Mouse (Mus musculus) liver, postnatal 0 days (tissue): Measurements from ENCODE around the gene Slc25a30. TPM values are rescaled to one million over a fixed set of nuclear protein-coding genes. Genes with fewer than 3 reads are reported as not detected.
"Not testable (repeated sequence)": the region's sequence is repeated elsewhere in the genome, so short reads cannot be mapped to it uniquely, and the experiment has no call there.

Experiments used
- ATAC-seq: fragments of 200-750 bp; cut with Nextera tagmentation; 2 replicates; pipeline ENCODE4 v1.8.0; 2017; ENCODE audit warnings: mild to moderate bottlenecking, moderate library complexity
- DNase-seq: peaks from one replicate; pipeline ENCODE4 v3.0.0-alpha.2; 2016
- H3K27ac ChIP-seq: fragments of 300-500 bp; sonication (generic); 2 replicates; pipeline ENCODE4 v1.5.1; 2014; ENCODE audit warnings: antibody characterized with exemption, moderate library complexity, mild to moderate bottlenecking, low read depth
- H3K27me3 ChIP-seq: fragments of 300-500 bp; sonication (generic); 2 replicates; pipeline ENCODE4 v1.6.1; 2014; ENCODE audit warnings: low read length, control low read depth, mixed read lengths; ENCODE audit not compliant: insufficient read depth
- H3K36me3 ChIP-seq: fragments of 300-500 bp; sonication (generic); replicated peaks from 2 replicates; pipeline ENCODE4 v1.6.1; 2014; ENCODE audit warnings: mild to moderate bottlenecking, control low read depth, low read length, moderate library complexity, mixed read lengths; ENCODE audit not compliant: insufficient read depth
- H3K4me1 ChIP-seq: fragments of 300-500 bp; sonication (generic); 2 replicates; pipeline ENCODE4 v1.6.1; 2014; ENCODE audit warnings: antibody characterized with exemption, mild to moderate bottlenecking, control low read depth; ENCODE audit not compliant: insufficient read depth
- H3K4me2 ChIP-seq: fragments of 300-500 bp; sonication (generic); 2 replicates; pipeline ENCODE4 v1.6.1; 2014; ENCODE audit warnings: low read depth, mild to moderate bottlenecking, low read length, moderate library complexity, mixed read lengths
- H3K4me3 ChIP-seq: fragments of 300-500 bp; sonication (generic); 2 replicates; pipeline ENCODE4 v1.5.1; 2014; ENCODE audit warnings: low read depth, low read length
- H3K9ac ChIP-seq: fragments of 300-500 bp; sonication (generic); replicated peaks from 2 replicates; pipeline ENCODE4 v1.6.1; 2014; ENCODE audit warnings: mild to moderate bottlenecking, moderate library complexity
- H3K9me3 ChIP-seq: fragments of 300-500 bp; sonication (generic); 2 replicates; pipeline ENCODE4 v1.6.1; 2016; ENCODE audit warnings: mild to moderate bottlenecking, control low read depth, low read length, mixed read lengths
- CTCF ChIP-seq: sonication (generic); IDR thresholded peaks from 2 replicates; pipeline ENCODE4 v1.5.1; 2016; ENCODE audit warnings: antibody characterized with exemption, low read depth
- EP300 ChIP-seq: IDR thresholded peaks from 2 replicates; pipeline ENCODE4 v1.6.1; 2016; ENCODE audit warnings: antibody characterized with exemption, low read depth, mild to moderate bottlenecking
- WGBS: fragments of 180-500 bp; shearing (Covaris S2); extraction: QIAGEN DNeasy Blood & Tissue Kit; methylation state at CpG from one replicate; pipeline ENCODE4 v1.1.7; 2014; ENCODE audit not compliant: insufficient replicate concordance; 5-methylcytosine and 5-hydroxymethylcytosine counted together
- polyA plus RNA-seq: library from polyadenylated mRNA; unstranded; fragments of >200 nt; fragmentation: Nextera tagmentation; extraction: Ambion mirVana; gene quantifications from 2 replicates; pipeline ENCODE4 v1.2.1, GENCODE M21; 2015

Gene Slc25a30
- polyA plus RNA-seq, 1 experiment from 2014 or later, result 13.6 TPM

DNA sequence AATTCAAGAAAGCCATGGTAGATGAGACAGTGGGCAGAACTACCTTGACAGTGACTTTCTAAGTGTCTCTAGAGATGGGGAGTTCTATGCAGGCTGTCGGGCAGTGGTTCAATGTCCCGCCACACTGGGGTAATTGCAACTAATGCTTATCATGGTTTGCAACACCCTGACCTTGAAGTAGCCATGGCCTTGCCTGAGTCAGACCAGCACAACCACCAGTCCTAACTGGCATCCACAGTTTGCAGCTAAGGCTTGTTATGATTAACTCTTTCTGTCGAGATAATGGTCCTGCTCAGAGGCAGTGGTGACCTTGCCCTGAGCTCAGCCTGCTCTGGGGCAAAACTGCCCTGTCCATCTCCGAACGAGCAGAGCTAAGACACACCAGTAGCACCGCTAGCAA, 2.5 kb upstream of the Slc25a30 start:
- Histone ChIP-seq H3K4me1 (peaks cover 26% of the 10 kb centered on the region), H3K9me3 (no peaks in the 10 kb centered on the region), H3K27ac (no peak overlapping the region), H3K4me2 (no peak overlapping the region), H3K9ac (no peak overlapping the region), H3K36me3 (no peaks in the 10 kb centered on the region), H3K4me3 (no peak overlapping the region), H3K27me3 (no peaks in the 10 kb centered on the region)
- 76% methylated on average over 6 of the region's 6 CpGs for WGBS
- TF ChIP-seq CTCF (no peak), EP300 (no peak)
- DNase-seq (no peak), ATAC-seq (no peak)

DNA sequence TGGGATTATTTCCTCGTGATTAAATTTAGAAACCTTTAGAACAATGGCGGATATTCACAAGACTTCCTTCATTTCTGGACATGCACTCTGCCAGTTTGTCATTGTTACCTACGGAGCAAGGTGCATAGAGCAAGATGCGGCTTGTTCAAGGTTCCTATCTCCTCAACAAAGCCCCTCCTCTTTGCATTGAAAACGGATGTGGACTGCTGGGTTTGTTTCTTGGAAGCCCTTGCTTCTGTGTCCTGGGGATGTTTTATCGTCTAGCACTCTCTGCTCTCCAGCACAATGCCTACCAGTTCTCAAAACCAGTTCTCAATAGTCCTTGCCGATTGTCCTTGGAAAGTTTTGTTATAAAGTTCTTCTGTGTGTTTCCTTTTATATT, 948 bp upstream of the Slc25a30 start:
- H3K36me3 ChIP-seq, result no peaks in the 10 kb centered on the region
- H3K4me3 ChIP-seq, result peak overlapping the region; percentile 94
- ATAC-seq, result no peak
- DNase-seq, result no peak
- H3K4me1 ChIP-seq, result peaks cover 18% of the 10 kb centered on the region
- H3K27ac ChIP-seq, result no peak overlapping the region
- no peak overlapping the region for H3K9ac ChIP-seq
- no peaks in the 10 kb centered on the region for H3K27me3 ChIP-seq
- no peaks in the 10 kb centered on the region for H3K9me3 ChIP-seq
- WGBS, result 28% methylated on average over 7 of the region's 7 CpGs
- peak overlapping the region; percentile 77 for H3K4me2 ChIP-seq
- TF ChIP-seq EP300, result no peak
- no peak for TF ChIP-seq CTCF

GRCm38 (mm10) chr14:75786424-75786867, 391 bp downstream of the Slc25a30 start:
- Histone ChIP-seq H3K9ac (peak overlapping the region; percentile 83), H3K36me3 (no peaks in the 10 kb centered on the region), H3K4me2 (peak overlapping the region; percentile 77), H3K4me3 (peak overlapping the region; percentile 94), H3K27me3 (no peaks in the 10 kb centered on the region), H3K9me3 (no peaks in the 10 kb centered on the region), H3K27ac (peak overlapping the region; percentile 86), H3K4me1 (peaks cover 18% of the 10 kb centered on the region)
- DNase-seq (no peak), ATAC-seq (peak; percentile 67)
- TF ChIP-seq CTCF (no peak; the same call in 1 of the 2 replicates), EP300 (no peak)
- under 1% methylated on average over 31 of the region's 31 CpGs for WGBS

DNA sequence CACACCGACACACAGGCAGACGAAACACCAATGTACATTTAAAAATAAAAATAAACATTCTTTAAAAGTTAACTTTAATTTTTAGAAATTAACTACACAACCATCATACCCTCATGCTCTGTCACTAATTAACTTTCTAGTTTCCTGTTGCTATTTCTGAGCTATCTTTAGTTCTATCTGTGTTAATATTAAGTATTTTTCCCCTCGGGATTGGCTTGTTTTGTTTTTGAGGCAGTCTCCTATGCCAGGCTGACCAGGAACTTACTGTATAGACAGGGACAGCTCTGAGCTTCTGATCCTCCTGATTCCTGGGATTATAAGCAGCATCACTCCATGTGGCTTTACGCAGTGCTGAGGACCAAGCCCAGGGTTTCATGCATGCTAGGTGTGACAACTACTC, 6.9 kb downstream of the Slc25a30 start:
- H3K4me1 ChIP-seq, result no peaks in the 10 kb centered on the region
- no peak for ATAC-seq
- H3K4me3 ChIP-seq, result no peak overlapping the region
- no peaks in the 10 kb centered on the region for H3K36me3 ChIP-seq
- no peak overlapping the region for H3K9ac ChIP-seq
- no peak overlapping the region for H3K4me2 ChIP-seq
- DNase-seq, result no peak
- no peaks in the 10 kb centered on the region for H3K27me3 ChIP-seq
- TF ChIP-seq CTCF (no peak), EP300 (no peak)
- H3K9me3 ChIP-seq, result no peaks in the 10 kb centered on the region
- H3K27ac ChIP-seq, result no peak overlapping the region
- WGBS, result 86% methylated on average over 4 of the region's 4 CpGs

GRCm38 (mm10) chr14:75776637-75777036, 10.2 kb downstream of the Slc25a30 start:
- Histone ChIP-seq H3K4me1 (peaks cover 6% of the 10 kb centered on the region), H3K9ac (no peak overlapping the region), H3K4me2 (no peak overlapping the region), H3K4me3 (no peak overlapping the region), H3K9me3 (no peaks in the 10 kb centered on the region), H3K36me3 (no peaks in the 10 kb centered on the region), H3K27ac (no peak overlapping the region), H3K27me3 (no peaks in the 10 kb centered on the region)
- DNase-seq (no peak), ATAC-seq (no peak)
- WGBS, result 90% methylated on average over 8 of the region's 8 CpGs
- no peak for TF ChIP-seq EP300

GRCm38 (mm10) chr14:75773431-75773830, 13.4 kb downstream of the Slc25a30 start:
- no peak for DNase-seq
- peak; percentile 73 for ATAC-seq
- peak overlapping the region; percentile 49; the same call in 1 of the 2 replicates for H3K27ac ChIP-seq

DNA sequence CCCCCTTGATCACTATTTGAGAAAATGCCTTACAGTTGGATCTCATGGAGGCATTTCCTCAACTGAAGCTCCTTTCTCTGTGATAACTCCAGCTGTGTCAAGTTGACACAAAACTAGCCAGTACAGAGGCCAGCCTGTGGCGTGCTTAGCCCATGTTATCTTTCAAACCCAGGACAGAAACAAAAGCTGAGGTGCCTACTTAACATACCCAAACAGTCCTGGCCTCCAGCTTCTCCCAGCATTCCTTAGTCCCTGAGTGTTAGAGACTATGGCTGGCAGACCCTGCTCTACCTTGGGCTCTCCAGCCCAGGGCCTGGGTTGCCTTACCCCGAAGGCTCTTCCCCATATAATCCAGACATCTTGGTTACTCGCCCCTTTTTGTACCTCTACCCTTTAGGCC, 14.4 kb downstream of the Slc25a30 start:
- ATAC-seq, H3K27ac ChIP-seq: not testable (repeated sequence)
- WGBS, result 77% methylated on average over 3 of the region's 3 CpGs

More at GRCm38 (mm10) chr14:75773431-75773830, 13.4 kb downstream of the Slc25a30 start:
- Histone ChIP-seq H3K36me3 (peaks cover 8% of the 10 kb centered on the region), H3K27me3 (no peaks in the 10 kb centered on the region), H3K4me2 (no peak overlapping the region; the same call in 1 of the 2 replicates), H3K4me1 (peaks cover 9% of the 10 kb centered on the region), H3K4me3 (no peak overlapping the region), H3K9me3 (no peaks in the 10 kb centered on the region), H3K9ac (no peak overlapping the region)
- WGBS, result 47% methylated on average over 8 of the region's 8 CpGs
- TF ChIP-seq EP300 (no peak; the same call in 1 of the 2 replicates), CTCF (no peak)

More for the DNA sequence above, 14.4 kb downstream of the Slc25a30 start:
- H3K9me3 ChIP-seq, DNase-seq, H3K27me3 ChIP-seq, H3K9ac ChIP-seq, H3K36me3 ChIP-seq, H3K4me2 ChIP-seq, H3K4me3 ChIP-seq: not testable (repeated sequence)
- H3K4me1 ChIP-seq, result peaks cover 12% of the 10 kb centered on the region
